Comparison of ENCODE assay signal across 9 mouse cellular contexts in the genomic region with DNA sequence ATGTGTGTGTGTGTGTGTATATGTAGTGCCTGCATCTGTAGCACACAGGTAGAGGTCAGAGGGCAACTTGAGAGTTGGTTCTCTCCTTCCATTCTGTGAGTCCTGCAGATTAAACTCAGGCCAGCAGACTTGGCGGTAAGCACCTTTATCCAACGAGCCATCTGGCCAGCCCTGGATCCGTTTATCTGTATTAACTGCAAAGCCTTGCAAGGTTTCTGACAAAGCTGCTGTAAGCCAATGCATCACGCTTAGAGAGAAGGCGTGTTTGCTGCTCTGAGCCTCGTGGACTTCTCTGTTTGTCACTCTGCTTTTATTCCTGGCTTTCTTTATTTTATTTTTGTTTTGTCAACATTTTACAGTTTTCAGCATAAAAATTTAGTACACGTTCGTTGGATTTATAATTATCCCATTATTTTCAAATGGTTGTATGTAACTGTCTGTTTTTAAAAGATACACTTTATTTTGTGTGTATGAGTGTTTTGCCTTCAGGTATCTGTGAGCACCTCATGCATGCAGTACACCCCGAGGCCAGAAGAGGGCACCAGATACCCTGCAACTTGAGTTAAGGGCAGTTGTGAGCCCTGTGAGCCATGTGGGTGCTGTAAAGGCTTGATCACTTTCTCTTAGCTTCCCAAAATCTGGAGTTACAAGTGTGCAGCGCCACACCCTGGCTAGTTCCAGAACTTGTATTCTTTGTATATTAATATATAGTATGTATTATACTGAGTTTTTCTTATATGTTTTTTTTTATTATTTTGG. TPM values are rescaled to one million over a fixed set of nuclear protein-coding genes. Genes with fewer than 3 reads are reported as not detected.
DNase-seq lines count a peak whose midpoint lies in the region; ATAC-seq lines count a peak whose summit lies in the region.
"Had no signal": no experiment of that assay in that cellular context is flagged by ENCODE, and none has a peak within 500 bp of the region (broad histone marks: within the 10 kb centered on the region; RNA-seq: fewer than 3 reads in every experiment).

No protein-coding gene starts in this region.

- no peak overlapping the region for H3K4me3 ChIP-seq in forebrain, embryonic 13.5 days
- H3K4me3 ChIP-seq in hindbrain, embryonic 11.5 days (ENCODE audit: low read depth, low read length), result no peak overlapping the region
- H3K4me3 ChIP-seq: megakaryocyte, embryonic 14.5 days had no signal

- peaks cover 77% of the 10 kb centered on the region for H3K36me3 ChIP-seq in forebrain, embryonic 13.5 days (ENCODE audit: poor library complexity, severe bottlenecking)
- H3K36me3 ChIP-seq in hindbrain, embryonic 11.5 days (ENCODE audit: control insufficient read depth, insufficient read depth, low read length), result no peaks in the 10 kb centered on the region

- H3K9ac ChIP-seq in forebrain, embryonic 13.5 days, result no peak overlapping the region
- no peak overlapping the region for H3K9ac ChIP-seq in hindbrain, embryonic 11.5 days (ENCODE audit: low read depth, low read length)

- peak; percentile 79 for DNase-seq in MEL-GATA-1-ER (ENCODE audit: extremely low read depth, low read depth)
- peak; percentile 90 for DNase-seq in hindbrain, embryonic 11.5 days (ENCODE audit: low spot score)
- DNase-seq in layer of hippocampus, postnatal 14 days (ENCODE audit: low spot score in 2 of 2), result peak; percentile 82 to 92
- DNase-seq in lung, postnatal 10 days, result peak; percentile 93
- peak; percentile 86 for DNase-seq in retina, embryonic 14.5 days (ENCODE audit: low spot score)
- peak; percentile 94 for DNase-seq in thymus, postnatal 25 days

- H3K27ac ChIP-seq in forebrain, embryonic 13.5 days, result no peak overlapping the region
- H3K27ac ChIP-seq in hindbrain, embryonic 11.5 days (ENCODE audit: low read depth, low read length), result no peak overlapping the region

- no peaks in the 10 kb centered on the region for H3K4me1 ChIP-seq in forebrain, embryonic 13.5 days
- no peaks in the 10 kb centered on the region for H3K4me1 ChIP-seq in hindbrain, embryonic 11.5 days (replicated peaks; ENCODE audit: control insufficient read depth, insufficient read depth, low read length)
- H3K4me1 ChIP-seq: megakaryocyte, embryonic 14.5 days had no signal

- no peaks in the 10 kb centered on the region for H3K27me3 ChIP-seq in forebrain, embryonic 13.5 days
- no peaks in the 10 kb centered on the region for H3K27me3 ChIP-seq in hindbrain, embryonic 11.5 days (ENCODE audit: control insufficient read depth, insufficient read depth, low read length)
- H3K27me3 ChIP-seq: megakaryocyte, embryonic 14.5 days had no signal

- peak; percentile 67 for ATAC-seq in cerebellum, adult (ENCODE audit: insufficient number of reproducible peaks, low FRiP score, low TSS enrichment)
- peak; percentile 78 for ATAC-seq in forebrain, embryonic 13.5 days
- peak; percentile 53 for ATAC-seq in hindbrain, embryonic 11.5 days (ENCODE audit: low FRiP score)

- H3K9me3 ChIP-seq in forebrain, embryonic 13.5 days (replicated peaks), result no peaks in the 10 kb centered on the region
- H3K9me3 ChIP-seq in hindbrain, embryonic 11.5 days (ENCODE audit: control insufficient read depth, low read length), result no peaks in the 10 kb centered on the region

- WGBS in forebrain, embryonic 13.5 days, result 57% methylated on average over 10 of the region's 10 CpGs
- WGBS in hindbrain, embryonic 11.5 days, result 60% methylated on average over 10 of the region's 10 CpGs

- no peak overlapping the region for H3K4me2 ChIP-seq in forebrain, embryonic 13.5 days
- H3K4me2 ChIP-seq in hindbrain, embryonic 11.5 days (replicated peaks; ENCODE audit: low read depth, low read length), result no peak overlapping the region

RNA-seq across cellular contexts. Expression of gene Plekhb2, which starts 17.2 kb away (rescaled TPM):
- 53.1 and 61.6 TPM in 2 replicates for polyA plus RNA-seq in forebrain, embryonic 13.5 days (2015; fragmentation: Nextera tagmentation; extraction: Ambion mirVana)
- polyA plus RNA-seq in hindbrain, embryonic 11.5 days (2014; fragmentation: Nextera tagmentation; extraction: Ambion mirVana), result 53.5 and 56.7 TPM in 2 replicates
- total RNA-seq in layer of hippocampus, postnatal 14 days (2021), result 100 to 1,000 TPM; 171 to 180 TPM

RNA-seq across cellular contexts. Expression of gene Fam168b, which starts 24.1 kb away (rescaled TPM):
- 126 and 137 TPM in 2 replicates for polyA plus RNA-seq in forebrain, embryonic 13.5 days (2015; fragmentation: Nextera tagmentation; extraction: Ambion mirVana)
- polyA plus RNA-seq in hindbrain, embryonic 11.5 days (2014; fragmentation: Nextera tagmentation; extraction: Ambion mirVana), result 75.6 and 106 TPM in 2 replicates
- 100 to 1,000 TPM; 216 to 228 TPM for total RNA-seq in layer of hippocampus, postnatal 14 days (2021)
